Mouse (Mus musculus) liver, adult 2 months (tissue): ENCODE measurements around the gene Nans.

Experiments used
- CTCF ChIP-seq: fragments of 200-500 bp; IDR thresholded peaks from 2 replicates; pipeline ENCODE4 v1.5.1; 2011; ENCODE audit warnings: low read depth, low read length, control low read depth
- POLR2A ChIP-seq: fragments of 200-500 bp; IDR thresholded peaks from 2 replicates; pipeline ENCODE4 v1.6.1; 2011; ENCODE audit warnings: low read length, control low read depth; ENCODE audit not compliant: insufficient read depth; ENCODE audit errors: extremely low read depth

DNA sequence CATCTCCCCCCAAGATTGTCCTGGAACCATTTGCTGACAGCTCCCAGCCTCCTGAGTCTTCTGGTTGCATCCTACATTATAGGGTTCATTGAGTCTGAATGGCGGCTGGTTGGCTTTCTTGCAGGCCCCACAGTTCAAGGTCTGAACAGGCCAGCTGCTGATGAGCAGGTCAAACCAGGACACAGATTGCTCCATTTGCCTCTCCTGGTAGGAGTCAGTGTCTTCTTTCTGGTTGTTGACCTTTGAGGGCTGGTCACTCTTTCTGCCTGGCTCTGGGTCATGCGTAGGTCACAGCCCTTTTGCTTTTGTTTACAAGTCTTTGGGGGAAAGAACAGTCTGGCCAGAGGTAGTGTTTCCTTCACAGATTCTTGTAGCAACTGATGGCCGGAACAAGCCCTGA is 9.5 kb downstream of the Nans start:
- no peak for TF ChIP-seq POLR2A
- no peak for TF ChIP-seq CTCF
